Mouse (Mus musculus): ENCODE measurements around the gene Pla2g2f.

DNA sequence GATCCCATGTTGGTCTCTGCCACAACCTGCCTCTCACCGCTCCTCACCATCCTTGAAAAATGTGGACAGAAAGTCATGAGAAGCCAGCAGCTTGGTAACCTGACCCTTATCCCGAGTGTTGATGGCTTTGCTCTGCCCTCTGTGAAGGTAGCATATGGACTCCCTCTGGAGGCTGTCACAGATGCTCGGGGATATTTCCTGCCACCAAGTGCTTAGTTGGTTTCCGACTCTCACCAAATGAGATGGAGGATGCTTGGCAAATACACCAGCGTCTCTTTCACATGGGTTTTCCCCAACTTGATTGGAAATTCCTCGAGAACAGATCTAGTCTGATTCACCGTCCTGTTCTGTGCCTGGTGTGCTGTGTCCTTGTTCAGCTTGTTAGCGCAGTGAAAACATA is 44.8 kb downstream of the Pla2g2f start:
- TF ChIP-seq CTCF (IDR thresholded peaks at IDR 0.05; ENCODE audit: control insufficient read depth, insufficient read depth, low read length), result no peak
- no peak for TF ChIP-seq POLR2A (IDR thresholded peaks at IDR 0.05; ENCODE audit: borderline replicate concordance, control insufficient read depth, low read depth, low read length)

Data from bone marrow, adult 2 months (tissue).